Mouse (Mus musculus): ENCODE data around the gene Hist1h2ak.

DNA sequence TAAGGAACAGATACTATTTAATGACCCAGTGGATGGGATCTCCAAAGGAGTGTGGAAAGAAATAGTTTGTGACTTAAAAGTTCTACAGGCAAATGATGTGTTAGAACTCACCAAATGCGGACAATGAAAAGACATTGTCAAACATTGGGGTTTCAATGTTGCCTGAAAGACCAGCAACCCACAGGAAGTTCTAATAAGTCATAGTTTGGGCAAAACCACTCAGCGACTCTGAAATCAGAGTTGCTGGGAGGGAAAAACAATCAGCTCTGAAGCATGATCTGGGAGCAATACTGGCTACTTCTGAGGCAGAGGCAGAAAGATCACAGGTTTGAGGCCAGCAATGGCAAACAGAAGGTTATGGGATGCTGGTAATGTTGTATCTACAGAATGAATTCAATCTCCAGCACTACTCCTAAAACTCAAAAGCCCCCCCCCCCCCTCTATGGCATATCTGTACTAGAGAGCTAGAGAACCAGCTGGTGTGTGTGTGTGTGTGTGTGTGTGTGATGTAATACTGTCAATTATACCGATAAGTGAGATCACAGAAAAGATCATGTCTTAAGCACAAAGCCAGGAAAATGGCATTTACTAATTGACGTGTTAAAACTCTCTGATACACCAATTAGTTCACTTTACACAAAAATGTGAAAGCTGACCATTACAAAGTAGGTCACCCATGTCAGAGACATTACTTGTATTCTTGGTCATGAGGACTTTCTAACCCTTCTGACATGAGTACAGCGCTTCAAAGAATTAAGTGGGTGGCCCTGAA, 4.1 kb downstream of the Hist1h2ak start:
- TF ChIP-seq POLR2A (IDR thresholded peaks at IDR 0.05; ENCODE audit: control insufficient read depth, low read depth, low read length) (no peak), CTCF (IDR thresholded peaks at IDR 0.05; ENCODE audit: control insufficient read depth, insufficient read depth, insufficient replicate concordance, low read depth, low read length) (no peak)

All from testis, adult 2 months (tissue).